Mouse (Mus musculus) G1E (cell line): Measurements from ENCODE around the gene Medag.

Source experiments
- CTCF ChIP-seq: IDR thresholded peaks from 2 replicates; pipeline ENCODE4 v1.5.1; 2012; ENCODE audit warnings: low read depth, low read length, inconsistent platforms, mixed read lengths
- GATA1 ChIP-seq: IDR thresholded peaks from 2 replicates; pipeline ENCODE4 v1.6.1; 2012; ENCODE audit warnings: borderline replicate concordance, low read length, inconsistent platforms, mixed read lengths
- GATA2 ChIP-seq: IDR thresholded peaks from 2 replicates; pipeline ENCODE4 v1.6.1; 2012; ENCODE audit warnings: low read depth, low read length, inconsistent platforms, borderline replicate concordance

DNA sequence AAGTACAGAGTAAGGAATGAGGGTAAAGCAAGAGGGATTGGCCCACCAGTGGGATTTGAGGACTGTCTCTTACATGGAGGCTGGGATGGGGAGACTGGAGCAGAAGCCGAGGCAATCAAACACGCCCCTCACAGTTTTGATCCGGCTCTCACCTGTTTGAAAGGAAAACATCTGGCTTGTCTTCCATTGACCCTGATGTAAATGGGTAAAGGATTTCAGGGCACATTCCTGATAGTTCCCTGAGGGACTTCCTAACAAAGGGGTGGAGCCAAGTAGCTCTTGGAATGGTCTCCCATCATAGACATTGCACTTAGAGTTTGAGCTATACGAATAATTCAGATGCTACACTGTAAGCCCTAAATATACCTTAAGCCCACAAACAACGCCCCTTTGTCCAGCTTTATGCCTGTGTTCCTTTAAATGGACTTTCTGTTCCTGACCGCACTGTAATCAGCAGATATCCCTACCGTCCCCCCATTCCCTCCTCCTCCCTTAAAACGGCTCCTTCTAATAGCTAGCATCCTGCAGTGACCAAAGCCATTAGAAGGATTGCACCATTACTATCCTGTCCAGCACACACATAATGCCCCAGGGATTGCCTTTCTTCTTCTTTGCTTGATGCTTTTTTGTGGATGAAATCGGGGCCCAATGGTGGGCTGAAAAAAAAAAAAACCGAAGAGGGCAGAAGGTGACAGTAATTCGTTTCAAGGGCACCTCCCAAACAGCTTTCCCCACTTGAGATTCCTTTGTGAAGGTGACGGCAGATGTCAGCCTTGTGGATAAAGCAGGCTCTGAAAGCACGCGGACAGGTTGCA is 36.3 kb upstream of the Medag start:
- TF ChIP-seq CTCF (no peak), GATA2 (no peak), GATA1 (no peak)
